Mouse (Mus musculus) forebrain, embryonic 11.5 days (tissue): ENCODE results near the gene Smpd3. TPM values are rescaled to one million over a fixed set of nuclear protein-coding genes. Genes with fewer than 3 reads are reported as not detected.

Source experiments
- ATAC-seq: fragments of 200-750 bp; cut with Nextera tagmentation; replicated peaks from 2 replicates; pipeline ENCODE4 v1.8.0; 2017; ENCODE audit warnings: moderate TSS enrichment; ENCODE audit not compliant: low FRiP score
- DNase-seq: peaks from one replicate; pipeline ENCODE4 v3.0.0-alpha.2; 2017; ENCODE audit warnings: low spot score
- H3K27ac ChIP-seq: fragments of 300-500 bp; sonication (generic); 2 replicates; pipeline ENCODE4 v1.5.1; 2014; ENCODE audit warnings: low read depth, low read length
- H3K27me3 ChIP-seq: fragments of 300-500 bp; sonication (generic); 2 replicates; pipeline ENCODE4 v1.6.1; 2014; ENCODE audit warnings: mild to moderate bottlenecking, low read length, mixed read lengths; ENCODE audit not compliant: control insufficient read depth, insufficient read depth
- H3K36me3 ChIP-seq: fragments of 300-500 bp; sonication (generic); 2 replicates; pipeline ENCODE4 v1.6.1; 2014; ENCODE audit warnings: mild to moderate bottlenecking, low read length, moderate library complexity, mixed read lengths; ENCODE audit not compliant: control insufficient read depth, insufficient read depth
- H3K4me1 ChIP-seq: fragments of 300-500 bp; sonication (generic); replicated peaks from 2 replicates; pipeline ENCODE4 v1.6.1; 2014; ENCODE audit warnings: low read length, mixed read lengths; ENCODE audit not compliant: control insufficient read depth, insufficient read depth
- H3K4me2 ChIP-seq: fragments of 300-500 bp; sonication (generic); 2 replicates; pipeline ENCODE4 v1.6.1; 2014; ENCODE audit warnings: low read depth, mild to moderate bottlenecking, low read length, moderate library complexity, mixed read lengths; ENCODE audit not compliant: severe bottlenecking
- H3K4me3 ChIP-seq: fragments of 300-500 bp; sonication (generic); 2 replicates; pipeline ENCODE4 v1.5.1; 2014; ENCODE audit warnings: low read depth, low read length
- H3K9ac ChIP-seq: fragments of 300-500 bp; sonication (generic); 2 replicates; pipeline ENCODE4 v1.6.1; 2014; ENCODE audit warnings: low read length
- H3K9me3 ChIP-seq: fragments of 300-500 bp; sonication (generic); 2 replicates; pipeline ENCODE4 v1.6.1; 2016; ENCODE audit warnings: low read length, mixed read lengths; ENCODE audit not compliant: control insufficient read depth
- WGBS: fragments of 180-500 bp; shearing (Covaris S2); extraction: QIAGEN DNeasy Blood & Tissue Kit; methylation state at CpG from one replicate; pipeline ENCODE4 v1.1.7; 2014; 5-methylcytosine and 5-hydroxymethylcytosine counted together
- polyA plus RNA-seq: library from polyadenylated mRNA; unstranded; fragments of >200 nt; fragmentation: Nextera tagmentation; extraction: Ambion mirVana; gene quantifications from 2 replicates; pipeline ENCODE4 v1.2.1, GENCODE M21; 2014

The Smpd3 gene
- polyA plus RNA-seq, 1 experiment from 2014 or later = 11.8 TPM

GRCm38 (mm10) chr8:106273468-106273867 lies 64.3 kb downstream of the Smpd3 start:
- no peaks in the 10 kb centered on the region for H3K9me3 ChIP-seq
- H3K27me3 ChIP-seq = no peaks in the 10 kb centered on the region
- H3K36me3 ChIP-seq = no peaks in the 10 kb centered on the region
- H3K4me2 ChIP-seq = no peak overlapping the region
- H3K9ac ChIP-seq = no peak overlapping the region
- H3K4me1 ChIP-seq = peaks cover 10% of the 10 kb centered on the region
- 92% methylated on average over 3 of the region's 3 CpGs for WGBS
- no peak overlapping the region for H3K4me3 ChIP-seq
- DNase-seq = no peak
- no peak for ATAC-seq
- no peak overlapping the region for H3K27ac ChIP-seq

DNA sequence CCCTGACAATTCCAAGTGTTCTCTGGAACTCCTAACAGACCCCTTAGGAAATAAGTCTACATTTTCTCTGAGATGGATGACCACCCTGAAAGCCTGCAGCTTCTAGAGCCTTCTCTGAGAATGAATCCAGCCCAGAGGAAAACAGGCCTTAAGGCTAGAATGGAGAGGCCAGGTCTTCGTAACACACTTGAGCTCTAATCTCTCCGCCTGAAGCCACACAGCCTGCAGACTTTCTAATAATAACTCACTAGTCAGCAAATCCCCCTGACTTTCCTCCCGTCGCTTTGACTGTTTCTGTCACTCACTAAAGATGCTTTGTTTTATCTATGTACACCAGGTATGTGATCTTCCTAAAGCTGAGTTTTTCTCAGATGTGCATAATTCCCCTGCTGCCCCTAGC lies 66.4 kb downstream of the Smpd3 start:
- ATAC-seq = no peak
- Histone ChIP-seq H3K9me3 (no peaks in the 10 kb centered on the region), H3K27ac (no peak overlapping the region), H3K4me3 (no peak overlapping the region), H3K36me3 (no peaks in the 10 kb centered on the region), H3K27me3 (no peaks in the 10 kb centered on the region), H3K4me1 (peaks cover 10% of the 10 kb centered on the region), H3K4me2 (no peak overlapping the region), H3K9ac (no peak overlapping the region)
- no peak for DNase-seq
- WGBS = 64% methylated on average over 4 of the region's 4 CpGs

DNA sequence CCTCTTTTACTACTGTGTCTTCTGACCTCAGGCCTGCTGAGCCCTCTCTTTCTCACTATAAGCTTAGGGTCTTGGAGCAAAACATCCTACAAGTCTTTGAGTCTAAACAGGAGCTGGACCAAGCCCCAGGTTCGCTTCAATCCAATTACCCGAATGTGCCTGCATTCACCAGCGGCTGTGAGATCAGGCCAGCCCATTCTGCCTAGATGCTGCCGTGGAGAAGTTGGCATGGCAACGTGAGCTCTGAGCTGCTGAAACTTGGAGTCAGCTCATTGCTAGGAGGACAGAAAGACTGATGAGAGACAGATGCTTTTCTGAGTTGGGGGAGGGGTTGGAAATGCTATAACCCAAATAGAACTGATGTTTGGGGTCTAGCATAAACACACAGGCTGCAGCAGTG lies 67.0 kb downstream of the Smpd3 start:
- Histone ChIP-seq H3K4me3 (no peak overlapping the region), H3K27ac (no peak overlapping the region), H3K9me3 (no peaks in the 10 kb centered on the region), H3K27me3 (no peaks in the 10 kb centered on the region), H3K4me1 (peaks cover 10% of the 10 kb centered on the region), H3K36me3 (no peaks in the 10 kb centered on the region), H3K4me2 (no peak overlapping the region), H3K9ac (0 out of 2 replicates have a peak overlapping the region, but pooled peaks have one; percentile 3)
- ATAC-seq (0 out of 2 replicates have a peak, but pooled peaks have one; percentile 30), DNase-seq (peak; percentile 68)
- WGBS = 11% methylated on average over 5 of the region's 5 CpGs

DNA sequence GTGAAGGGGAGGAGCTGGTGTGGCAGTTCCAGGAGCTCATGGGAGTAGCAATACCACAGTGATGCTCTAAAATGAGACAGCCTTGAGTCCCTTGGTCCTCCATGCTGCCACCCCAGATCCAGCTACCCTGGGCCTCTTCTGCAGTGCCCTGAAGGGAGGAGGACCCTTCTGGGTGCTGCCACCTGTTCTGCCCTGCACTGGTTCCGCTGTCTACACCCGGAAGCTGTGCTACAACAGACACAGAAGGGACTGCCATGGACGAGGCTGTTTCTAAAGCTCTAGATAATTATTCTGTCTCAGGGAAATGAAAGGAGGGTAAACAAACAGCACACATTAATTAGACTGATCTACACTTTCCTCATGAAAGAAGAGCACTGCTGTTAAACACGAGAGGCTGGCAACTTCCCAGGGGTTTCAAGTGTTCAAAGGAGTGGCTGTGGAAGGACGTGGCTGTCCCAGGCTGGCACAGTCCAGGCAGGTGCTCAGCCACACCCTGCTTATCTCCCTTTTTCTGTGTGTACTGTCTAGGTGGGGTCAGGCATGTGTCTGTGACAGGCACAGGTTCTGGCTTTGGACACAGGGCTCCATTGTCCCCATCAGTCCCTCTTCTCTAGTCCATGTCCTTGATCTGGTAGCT lies 69.0 kb downstream of the Smpd3 start:
- ATAC-seq = no peak
- WGBS = 56% methylated on average over 5 of the region's 5 CpGs

GRCm38 (mm10) chr8:106265398-106265797 lies 72.4 kb downstream of the Smpd3 start:
- no peak overlapping the region for H3K4me3 ChIP-seq
- H3K27me3 ChIP-seq = no peaks in the 10 kb centered on the region
- WGBS = 87% methylated on average over 17 of the region's 17 CpGs
- ATAC-seq (no peak), DNase-seq (no peak)
- no peaks in the 10 kb centered on the region for H3K36me3 ChIP-seq
- H3K4me1 ChIP-seq = peaks cover 3% of the 10 kb centered on the region; the same call in 1 of the 2 replicates
- H3K27ac ChIP-seq = no peak overlapping the region
- H3K9ac ChIP-seq = no peak overlapping the region
- H3K9me3 ChIP-seq = no peaks in the 10 kb centered on the region
- no peak overlapping the region for H3K4me2 ChIP-seq

More for the DNA sequence above, 69.0 kb downstream of the Smpd3 start:
- no peak overlapping the region for H3K4me2 ChIP-seq
- H3K27me3 ChIP-seq = no peaks in the 10 kb centered on the region
- no peak for DNase-seq
- H3K36me3 ChIP-seq = no peaks in the 10 kb centered on the region
- H3K9me3 ChIP-seq = no peaks in the 10 kb centered on the region
- H3K9ac ChIP-seq = no peak overlapping the region
- no peak overlapping the region for H3K27ac ChIP-seq
- peaks cover 10% of the 10 kb centered on the region for H3K4me1 ChIP-seq
- no peak overlapping the region for H3K4me3 ChIP-seq

DNA sequence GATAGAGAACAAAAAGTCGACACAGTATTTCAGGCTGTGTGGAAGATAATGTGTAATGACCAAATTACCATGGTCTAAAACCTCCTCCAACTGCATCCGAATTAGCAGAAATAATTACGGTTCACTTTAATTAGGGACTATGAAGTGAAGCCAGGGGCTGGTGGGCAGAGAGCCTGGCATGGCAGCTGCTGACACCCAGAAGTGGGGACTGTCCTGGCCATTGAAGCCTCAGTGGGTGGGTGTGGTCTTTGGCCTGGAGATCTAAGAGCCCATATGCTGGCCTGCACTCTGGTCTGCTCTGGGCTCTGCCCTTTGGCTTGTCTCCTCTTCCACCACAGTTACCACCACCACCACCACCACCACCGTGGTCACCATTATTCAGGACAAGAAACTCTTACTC lies 73.9 kb downstream of the Smpd3 start:
- H3K9me3 ChIP-seq = no peaks in the 10 kb centered on the region
- H3K4me3 ChIP-seq = no peak overlapping the region
- WGBS = 93% methylated on average over 4 of the region's 4 CpGs
- ATAC-seq = no peak
- H3K9ac ChIP-seq = no peak overlapping the region
- H3K36me3 ChIP-seq = no peaks in the 10 kb centered on the region
- no peaks in the 10 kb centered on the region for H3K27me3 ChIP-seq
- peaks cover 2% of the 10 kb centered on the region; the same call in 1 of the 2 replicates for H3K4me1 ChIP-seq
- H3K27ac ChIP-seq = no peak overlapping the region
- no peak for DNase-seq
- H3K4me2 ChIP-seq = no peak overlapping the region

- no peak overlapping the region for H3K27ac ChIP-seq
- no peaks in the 10 kb centered on the region for H3K4me1 ChIP-seq
- WGBS = 82% methylated on average over 5 of the region's 5 CpGs
- no peak overlapping the region for H3K9ac ChIP-seq
- no peaks in the 10 kb centered on the region; the same call in 1 of the 2 replicates for H3K36me3 ChIP-seq
- H3K27me3 ChIP-seq = no peaks in the 10 kb centered on the region
- no peak overlapping the region for H3K4me3 ChIP-seq
- DNase-seq = no peak
- H3K9me3 ChIP-seq = no peaks in the 10 kb centered on the region
- no peak overlapping the region for H3K4me2 ChIP-seq
- ATAC-seq = no peak
Measured at GRCm38 (mm10) chr8:106262343-106262742, 75.4 kb downstream of the Smpd3 start.

DNA sequence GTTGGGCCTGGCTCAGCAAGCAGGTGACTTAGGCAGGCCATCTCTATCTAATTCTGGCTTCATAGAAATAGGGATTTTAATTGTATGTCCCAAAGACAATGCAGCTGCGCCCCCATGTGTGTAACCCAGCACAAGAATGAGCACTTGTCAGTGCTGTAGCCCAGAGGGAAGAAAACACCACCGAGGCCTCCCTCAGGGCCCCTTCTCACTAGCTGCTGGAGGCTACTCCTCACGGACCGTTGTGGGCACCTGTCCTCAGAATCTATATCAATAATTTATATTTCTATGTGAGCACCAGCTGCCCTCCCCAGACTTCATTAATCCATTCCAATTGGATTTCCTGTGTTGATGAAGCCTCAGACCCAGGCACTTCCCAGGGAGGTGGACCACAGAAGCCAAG lies 76.9 kb downstream of the Smpd3 start:
- Histone ChIP-seq H3K9me3 (no peaks in the 10 kb centered on the region), H3K4me3 (no peak overlapping the region), H3K27ac (no peak overlapping the region), H3K27me3 (no peaks in the 10 kb centered on the region), H3K36me3 (no peaks in the 10 kb centered on the region; the same call in 1 of the 2 replicates), H3K4me2 (no peak overlapping the region), H3K9ac (no peak overlapping the region), H3K4me1 (no peaks in the 10 kb centered on the region)
- no peak for DNase-seq
- ATAC-seq = no peak
- 91% methylated on average over 4 of the region's 4 CpGs for WGBS
